Mouse (Mus musculus) midbrain, embryonic 11.5 days (tissue): ENCODE data around the gene Elp5. TPM values are rescaled to one million over a fixed set of nuclear protein-coding genes. Genes with fewer than 3 reads are reported as not detected.

Experiments
- ATAC-seq: fragments of 200-750 bp; cut with Nextera tagmentation; 2 replicates; pipeline ENCODE4 v1.8.0; 2017; ENCODE audit warnings: moderate TSS enrichment, moderate library complexity; ENCODE audit not compliant: low FRiP score
- DNase-seq: peaks from one replicate; pipeline ENCODE4 v3.0.0; 2015; ENCODE audit warnings: low spot score; ENCODE audit errors: missing footprints
- H3K27ac ChIP-seq: fragments of 300-500 bp; sonication (generic); 2 replicates; pipeline ENCODE4 v1.5.1; 2014; ENCODE audit warnings: low read depth, low read length
- H3K27me3 ChIP-seq: fragments of 300-500 bp; sonication (generic); 2 replicates; pipeline ENCODE4 v1.6.1; 2014; ENCODE audit warnings: mild to moderate bottlenecking, low read length, moderate library complexity, mixed read lengths; ENCODE audit not compliant: control insufficient read depth, insufficient read depth
- H3K36me3 ChIP-seq: fragments of 300-500 bp; sonication (generic); 2 replicates; pipeline ENCODE4 v1.6.1; 2014; ENCODE audit warnings: mild to moderate bottlenecking, low read length, moderate library complexity, mixed read lengths; ENCODE audit not compliant: control insufficient read depth, insufficient read depth
- H3K4me1 ChIP-seq: fragments of 300-500 bp; sonication (generic); 2 replicates; pipeline ENCODE4 v1.6.1; 2014; ENCODE audit warnings: low read length; ENCODE audit not compliant: control insufficient read depth, insufficient read depth
- H3K4me2 ChIP-seq: fragments of 300-500 bp; sonication (generic); 2 replicates; pipeline ENCODE4 v1.6.1; 2014; ENCODE audit warnings: mild to moderate bottlenecking, moderate library complexity
- H3K4me3 ChIP-seq: fragments of 300-500 bp; sonication (generic); 2 replicates; pipeline ENCODE4 v1.5.1; 2014; ENCODE audit warnings: low read depth, low read length
- H3K9ac ChIP-seq: fragments of 300-500 bp; sonication (generic); 2 replicates; pipeline ENCODE4 v1.6.1; 2014; ENCODE audit warnings: low read length
- H3K9me3 ChIP-seq: fragments of 300-500 bp; sonication (generic); 2 replicates; pipeline ENCODE4 v1.6.1; 2016; ENCODE audit warnings: low read length; ENCODE audit not compliant: control insufficient read depth
- WGBS: fragments of 180-500 bp; shearing (Covaris S2); extraction: QIAGEN DNeasy Blood & Tissue Kit; methylation state at CpG from one replicate; pipeline ENCODE4 v1.1.7; 2014; 5-methylcytosine and 5-hydroxymethylcytosine counted together
- polyA plus RNA-seq: library from polyadenylated mRNA; unstranded; fragments of >200 nt; fragmentation: Nextera tagmentation; extraction: Ambion mirVana; gene quantifications from 2 replicates; pipeline ENCODE4 v1.2.1, GENCODE M21; 2014

Gene Elp5
- polyA plus RNA-seq = 150 and 151 TPM in 2 replicates

- WGBS = 65% methylated on average over 8 of the region's 8 CpGs
Measured at GRCm38 (mm10) chr11:69982225-69982624, at the start of gene Elp5. Elp5 (minus strand) TSS chr11:69982517.

DNA sequence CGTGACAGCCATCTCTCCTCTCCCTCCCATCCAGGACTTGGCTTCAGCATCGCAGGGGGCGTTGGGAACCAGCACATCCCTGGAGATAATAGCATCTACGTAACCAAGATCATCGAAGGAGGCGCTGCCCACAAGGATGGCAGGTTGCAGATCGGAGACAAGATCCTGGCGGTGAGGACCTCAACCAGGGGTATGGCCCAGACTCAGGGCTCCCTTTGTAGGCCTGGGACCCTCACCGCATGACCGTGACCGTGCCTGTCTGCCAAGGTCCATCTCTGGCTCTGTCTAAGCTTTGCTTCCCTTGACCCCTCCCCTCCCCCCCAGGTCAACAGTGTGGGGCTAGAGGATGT is 49.0 kb upstream of the Elp5 start:
- Histone ChIP-seq H3K36me3 (peaks cover 12% of the 10 kb centered on the region), H3K4me3 (no peak overlapping the region), H3K4me1 (peaks cover 32% of the 10 kb centered on the region), H3K27me3 (no peaks in the 10 kb centered on the region), H3K9ac (no peak overlapping the region), H3K9me3 (no peaks in the 10 kb centered on the region), H3K4me2 (no peak overlapping the region), H3K27ac (no peak overlapping the region)
- ATAC-seq (no peak), DNase-seq (no peak)
- WGBS = 98% methylated on average over 11 of the region's 11 CpGs

More at GRCm38 (mm10) chr11:69982225-69982624, at the start of gene Elp5:
- no peak for ATAC-seq
- no peaks in the 10 kb centered on the region for H3K27me3 ChIP-seq
- peak within 1 kb of the TSS; percentile 99 for H3K4me3 ChIP-seq
- H3K4me1 ChIP-seq = peaks cover 24% of the 10 kb centered on the region
- H3K27ac ChIP-seq = peak within 1 kb of the TSS; percentile 97
- no peak for DNase-seq
- no peaks in the 10 kb centered on the region for H3K9me3 ChIP-seq
- H3K4me2 ChIP-seq = peak within 1 kb of the TSS; percentile 81
- H3K36me3 ChIP-seq = peaks cover 10% of the 10 kb centered on the region
- H3K9ac ChIP-seq = peak within 1 kb of the TSS; percentile 99

DNA sequence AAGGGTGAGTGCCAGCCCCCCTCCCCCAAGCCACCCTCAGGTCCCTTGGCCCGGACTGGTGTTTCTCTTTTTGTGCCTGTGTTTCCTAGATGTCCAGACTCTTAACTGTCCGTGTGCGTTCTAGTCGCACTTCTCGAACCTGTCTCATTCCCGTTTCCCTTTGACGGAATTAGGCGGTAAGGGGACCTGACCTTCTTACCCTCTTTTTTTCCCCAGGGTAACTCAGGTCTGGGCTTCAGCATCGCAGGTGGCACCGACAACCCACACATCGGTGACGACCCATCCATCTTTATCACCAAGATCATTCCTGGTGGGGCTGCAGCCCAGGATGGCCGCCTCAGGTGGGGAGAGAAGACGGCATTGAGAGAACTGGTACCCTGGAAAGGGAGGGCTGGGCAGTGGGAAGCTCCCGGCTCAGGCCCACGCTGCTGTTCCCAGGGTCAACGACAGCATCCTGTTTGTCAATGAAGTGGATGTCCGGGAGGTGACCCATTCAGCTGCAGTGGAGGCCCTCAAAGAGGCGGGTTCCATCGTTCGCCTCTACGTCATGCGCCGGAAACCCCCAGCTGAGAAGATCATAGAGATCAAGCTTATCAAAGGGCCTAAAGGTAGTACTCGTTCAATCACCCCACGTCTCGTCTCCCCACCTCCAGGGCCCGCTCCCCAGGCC is 48.5 kb upstream of the Elp5 start:
- no peak for ATAC-seq
- H3K4me2 ChIP-seq = peak overlapping the region; percentile 69
- peak overlapping the region; percentile 95 for H3K27ac ChIP-seq
- H3K9me3 ChIP-seq = no peaks in the 10 kb centered on the region
- peaks cover 37% of the 10 kb centered on the region for H3K4me1 ChIP-seq
- H3K9ac ChIP-seq = peak overlapping the region; percentile 59; the same call in 1 of the 2 replicates
- DNase-seq = no peak
- H3K36me3 ChIP-seq = peaks cover 12% of the 10 kb centered on the region
- no peaks in the 10 kb centered on the region for H3K27me3 ChIP-seq
- peak overlapping the region; percentile 31 for H3K4me3 ChIP-seq
- WGBS = 92% methylated on average over 28 of the region's 28 CpGs

DNA sequence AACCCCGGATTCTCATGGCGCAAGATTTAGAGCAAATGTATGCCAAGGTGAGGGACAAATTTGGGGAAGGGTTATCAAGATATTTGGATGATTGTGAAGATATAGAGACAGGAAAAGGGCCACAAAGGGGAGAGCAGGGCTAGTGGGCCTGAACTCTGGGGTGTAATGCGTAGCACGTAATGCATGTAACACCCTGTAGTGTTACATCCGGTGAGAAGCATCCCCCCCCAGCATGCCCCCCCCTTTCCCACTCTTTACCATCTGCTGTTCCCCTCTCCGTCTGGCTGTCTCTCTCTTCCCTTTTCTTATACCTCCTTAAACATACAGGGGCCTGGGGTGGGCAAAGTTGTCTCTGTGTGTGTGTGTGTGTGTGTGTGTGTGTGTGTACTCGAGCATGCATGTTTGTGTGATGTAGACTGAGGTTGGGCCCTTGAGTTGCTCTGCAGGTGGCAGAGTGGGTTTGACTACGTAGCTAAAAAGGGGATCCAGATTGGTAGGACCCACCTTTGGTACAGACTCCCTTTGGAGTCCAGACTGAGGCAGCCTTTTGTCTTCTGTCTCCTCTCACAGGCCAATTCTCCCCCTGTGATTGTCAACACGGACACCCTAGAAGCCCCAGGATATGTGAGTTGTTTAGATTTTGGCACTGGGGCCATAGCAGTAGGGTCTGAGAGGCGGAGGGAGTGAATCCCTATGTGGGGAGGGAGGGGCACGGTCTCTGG is 47.7 kb upstream of the Elp5 start:
- peaks cover 12% of the 10 kb centered on the region for H3K36me3 ChIP-seq
- no peaks in the 10 kb centered on the region for H3K27me3 ChIP-seq
- peak overlapping the region; percentile 59 for H3K9ac ChIP-seq
- peak overlapping the region; percentile 31 for H3K4me3 ChIP-seq
- H3K4me1 ChIP-seq = peaks cover 40% of the 10 kb centered on the region
- DNase-seq (no peak), ATAC-seq (peak; percentile 56)
- no peaks in the 10 kb centered on the region for H3K9me3 ChIP-seq
- H3K27ac ChIP-seq = peak overlapping the region; percentile 95
- peak overlapping the region; percentile 69 for H3K4me2 ChIP-seq
- WGBS = 30% methylated on average over 11 of the region's 11 CpGs

GRCm38 (mm10) chr11:70029130-70029801 is 46.9 kb upstream of the Elp5 start:
- peaks cover 12% of the 10 kb centered on the region for H3K36me3 ChIP-seq
- WGBS = under 1% methylated on average over 20 of the region's 20 CpGs
- no peaks in the 10 kb centered on the region for H3K27me3 ChIP-seq
- peaks cover 44% of the 10 kb centered on the region for H3K4me1 ChIP-seq
- no peaks in the 10 kb centered on the region for H3K9me3 ChIP-seq
- peak overlapping the region; percentile 40 for H3K9ac ChIP-seq
- ATAC-seq = peak; percentile 96
- peak overlapping the region; percentile 69 for H3K4me2 ChIP-seq
- peak; percentile 99 for DNase-seq
- H3K27ac ChIP-seq = peak overlapping the region; percentile 95
- peak overlapping the region; percentile 31 for H3K4me3 ChIP-seq

GRCm38 (mm10) chr11:70028401-70029129 is 46.2 kb upstream of the Elp5 start:
- Histone ChIP-seq H3K27ac (peak overlapping the region; percentile 95), H3K4me1 (peaks cover 48% of the 10 kb centered on the region), H3K4me2 (peak overlapping the region; percentile 69), H3K9ac (peak overlapping the region; percentile 13), H3K27me3 (no peaks in the 10 kb centered on the region), H3K4me3 (peak overlapping the region; percentile 31), H3K36me3 (peaks cover 12% of the 10 kb centered on the region), H3K9me3 (no peaks in the 10 kb centered on the region)
- no peak for ATAC-seq
- DNase-seq = no peak
- 22% methylated on average over 12 of the region's 12 CpGs for WGBS

DNA sequence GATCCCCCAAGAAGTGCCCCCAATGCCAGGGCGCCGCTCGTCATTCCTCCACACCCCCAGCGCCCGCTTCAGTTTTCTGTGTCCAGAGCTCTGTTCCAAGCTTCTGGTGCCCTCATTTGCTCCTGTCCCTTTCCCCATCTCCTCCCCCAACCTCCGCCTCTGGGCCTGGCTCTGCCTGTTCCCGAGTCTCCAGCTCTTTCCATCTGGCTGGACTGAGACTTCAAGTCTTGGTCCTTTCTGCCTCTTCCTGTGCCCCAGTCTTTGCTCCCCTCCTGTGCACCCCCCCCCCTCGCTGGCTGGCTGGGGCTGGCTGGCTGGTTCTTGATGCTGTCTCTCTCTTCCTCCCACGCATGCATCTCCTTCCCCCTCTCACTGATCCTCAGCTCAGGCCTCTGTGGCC is 45.1 kb upstream of the Elp5 start:
- Histone ChIP-seq H3K4me2 (peak overlapping the region; percentile 69), H3K9ac (peak overlapping the region; percentile 3; the same call in 1 of the 2 replicates), H3K9me3 (no peaks in the 10 kb centered on the region), H3K4me1 (peaks cover 58% of the 10 kb centered on the region), H3K4me3 (peak overlapping the region; percentile 19; the same call in 1 of the 2 replicates), H3K27me3 (no peaks in the 10 kb centered on the region), H3K36me3 (peaks cover 11% of the 10 kb centered on the region), H3K27ac (peak overlapping the region; percentile 52; the same call in 1 of the 2 replicates)
- 30% methylated on average over 9 of the region's 9 CpGs for WGBS
- DNase-seq = no peak
- ATAC-seq = no peak

DNA sequence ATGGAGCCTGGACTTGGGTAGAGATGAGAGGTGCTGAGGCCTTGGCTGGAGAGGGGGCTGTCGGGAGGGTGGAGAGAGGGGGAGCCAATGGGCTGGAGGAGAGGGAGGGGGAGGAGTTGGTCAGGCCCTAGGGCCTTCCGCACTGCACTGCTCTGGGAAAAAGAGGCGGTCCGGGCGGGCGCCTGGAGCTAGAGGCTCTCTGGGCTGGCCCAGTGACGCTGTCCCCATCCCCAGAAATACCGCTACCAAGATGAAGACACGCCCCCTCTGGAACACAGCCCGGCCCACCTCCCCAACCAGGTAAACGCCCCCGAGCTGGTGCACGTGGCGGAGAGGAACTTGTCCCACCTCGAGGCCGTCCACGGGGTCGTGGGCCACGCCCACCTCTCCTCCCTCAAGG is 44.4 kb upstream of the Elp5 start:
- WGBS = under 1% methylated on average over 19 of the region's 19 CpGs

More for the DNA sequence above, 44.4 kb upstream of the Elp5 start:
- DNase-seq (no peak), ATAC-seq (peak; percentile 17; the same call in 1 of the 2 replicates)
- Histone ChIP-seq H3K4me3 (peak overlapping the region; percentile 19), H3K9ac (peak overlapping the region; percentile 6), H3K4me2 (peak overlapping the region; percentile 69), H3K4me1 (peaks cover 63% of the 10 kb centered on the region), H3K27ac (peak overlapping the region; percentile 52; the same call in 1 of the 2 replicates), H3K9me3 (no peaks in the 10 kb centered on the region), H3K36me3 (peaks cover 5% of the 10 kb centered on the region), H3K27me3 (no peaks in the 10 kb centered on the region)
